Mouse (Mus musculus) heart, embryonic 14.5 days (tissue): ENCODE results near the gene Gtf3c6. TPM values are rescaled to one million over a fixed set of nuclear protein-coding genes. Genes with fewer than 3 reads are reported as not detected.
A peak's percentile ranks its signal among the peaks of the same experiment; 100 is the strongest.

Source experiments
- ATAC-seq: fragments of 200-750 bp; cut with Nextera tagmentation; 2 replicates; pipeline ENCODE4 v1.8.0; 2017; ENCODE audit warnings: low read depth, moderate TSS enrichment; ENCODE audit not compliant: insufficient number of reproducible peaks, insufficient read depth, low FRiP score
- H3K27ac ChIP-seq, 2 experiments: fragments of 200-500 bp in 1 of 2; fragments of 300-500 bp in 1 of 2; sonication (generic) in 1 of 2; replicated peaks in 1 of 2; 2 replicates each; pipeline ENCODE4 v1.5.1; 2012 to 2014; ENCODE audit warnings: low read depth in 2 of 2, low read length in 2 of 2, control low read depth in 1 of 2, mild to moderate bottlenecking in 1 of 2, mixed read lengths in 1 of 2; ENCODE audit not compliant: control insufficient read depth in 1 of 2, insufficient read depth in 1 of 2
- H3K27me3 ChIP-seq: fragments of 300-500 bp; sonication (generic); 2 replicates; pipeline ENCODE4 v1.6.1; 2014; ENCODE audit warnings: mild to moderate bottlenecking, low read length, control low read depth; ENCODE audit not compliant: control insufficient read depth, insufficient read depth
- H3K36me3 ChIP-seq: fragments of 300-500 bp; sonication (generic); 2 replicates; pipeline ENCODE4 v1.6.1; 2014; ENCODE audit warnings: mild to moderate bottlenecking, control low read depth, low read length, mixed read lengths; ENCODE audit not compliant: control insufficient read depth, insufficient read depth
- H3K4me1 ChIP-seq, 2 experiments: fragments of 200-500 bp in 1 of 2; fragments of 300-500 bp in 1 of 2; sonication (generic) in 1 of 2; 2 replicates each; pipeline ENCODE4 v1.6.1; 2012 to 2014; ENCODE audit warnings: low read length in 2 of 2, control low read depth in 1 of 2, mixed read lengths in 1 of 2; ENCODE audit not compliant: control insufficient read depth in 2 of 2, insufficient read depth in 2 of 2
- H3K4me2 ChIP-seq: fragments of 300-500 bp; sonication (generic); 2 replicates; pipeline ENCODE4 v1.6.1; 2014; ENCODE audit warnings: mild to moderate bottlenecking, low read length
- H3K4me3 ChIP-seq, 2 experiments: fragments of 200-500 bp in 1 of 2; fragments of 300-500 bp in 1 of 2; sonication (generic) in 1 of 2; 2 replicates each; pipeline ENCODE4 v1.5.1; 2012 to 2014; ENCODE audit warnings: low read length in 2 of 2, mild to moderate bottlenecking in 2 of 2, control low read depth in 1 of 2, low read depth in 1 of 2, moderate library complexity in 1 of 2; ENCODE audit not compliant: control insufficient read depth in 1 of 2, insufficient read depth in 1 of 2
- H3K9ac ChIP-seq: fragments of 300-500 bp; sonication (generic); 2 replicates; pipeline ENCODE4 v1.6.1; 2014; ENCODE audit warnings: mild to moderate bottlenecking, low read length
- H3K9me3 ChIP-seq: fragments of 300-500 bp; sonication (generic); 2 replicates; pipeline ENCODE4 v1.6.1; 2016; ENCODE audit warnings: low read length, control low read depth; ENCODE audit not compliant: control insufficient read depth
- whole genome bisulfite sequencing: fragments of 180-500 bp; shearing (Covaris S2); extraction: QIAGEN DNeasy Blood & Tissue Kit; methylation state at CpG from one replicate; pipeline ENCODE4 v1.1.7; 2014; 5-methylcytosine and 5-hydroxymethylcytosine counted together
- polyA plus RNA-seq: library from polyadenylated mRNA; unstranded; fragments of >200 nt; fragmentation: Nextera tagmentation; extraction: Ambion mirVana; gene quantifications from 2 replicates; pipeline ENCODE4 v1.2.1, GENCODE M21; 2014

Gene Gtf3c6
- polyA plus RNA-seq, 1 experiment from 2014 or later: 66.2 TPM

DNA sequence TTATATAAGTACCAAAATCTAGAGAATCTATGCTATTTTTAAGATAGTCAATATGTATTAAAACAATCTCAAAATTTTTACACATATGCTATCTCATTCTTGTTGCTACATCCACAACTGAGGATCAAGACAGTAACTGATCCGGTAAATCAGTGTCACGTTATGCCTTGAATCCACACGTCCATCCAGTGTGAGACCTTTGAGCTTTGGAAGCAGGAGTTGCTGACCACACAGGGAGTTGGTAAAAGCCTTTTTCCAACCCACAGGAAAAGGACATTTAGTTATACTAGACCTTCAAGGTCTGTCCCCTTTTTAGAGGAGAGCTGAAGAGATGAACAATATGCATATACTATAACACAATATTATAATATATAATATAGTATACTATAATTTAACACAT lies 24.7 kb downstream of the Gtf3c6 start:
- no peak overlapping the region for H3K9ac ChIP-seq
- no peaks in the 10 kb centered on the region for H3K9me3 ChIP-seq
- WGBS: 94% methylated on average over 3 of the region's 3 CpGs
- peaks cover 63% of the 10 kb centered on the region for H3K36me3 ChIP-seq
- H3K4me3 ChIP-seq: no peak overlapping the region
- no peak for ATAC-seq
- H3K4me2 ChIP-seq: no peak overlapping the region
- H3K27me3 ChIP-seq: no peaks in the 10 kb centered on the region
- H3K4me1 ChIP-seq: no peaks in the 10 kb centered on the region
- H3K27ac ChIP-seq: no peak overlapping the region

DNA sequence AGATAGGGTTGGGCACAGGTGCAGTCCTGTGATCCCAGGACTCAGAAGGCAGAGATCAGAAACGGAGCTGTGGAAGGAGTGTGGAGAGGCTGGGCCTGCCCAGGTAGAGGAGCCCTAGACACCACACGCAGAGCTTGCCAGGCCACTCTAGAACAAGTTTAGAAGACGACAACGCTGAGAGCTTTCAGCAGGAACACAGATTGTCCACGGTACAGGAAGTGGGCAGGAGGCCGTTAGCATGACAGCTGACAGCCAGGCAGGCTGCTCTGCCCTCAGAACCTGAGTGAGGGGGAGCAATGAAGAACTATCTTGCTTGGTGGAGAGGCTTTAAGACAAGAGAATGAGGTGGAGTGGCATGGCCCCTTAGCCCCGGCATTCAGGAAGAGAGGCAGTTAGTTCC lies 25.5 kb downstream of the Gtf3c6 start:
- no peak overlapping the region for H3K4me2 ChIP-seq
- no peak overlapping the region for H3K4me3 ChIP-seq
- H3K27ac ChIP-seq: no peak overlapping the region
- 57% methylated on average over 7 of the region's 7 CpGs for WGBS
- no peaks in the 10 kb centered on the region for H3K27me3 ChIP-seq
- H3K9ac ChIP-seq: no peak overlapping the region
- no peak for ATAC-seq
- peaks cover 66% of the 10 kb centered on the region for H3K36me3 ChIP-seq
- H3K9me3 ChIP-seq: no peaks in the 10 kb centered on the region
- no peaks in the 10 kb centered on the region for H3K4me1 ChIP-seq

DNA sequence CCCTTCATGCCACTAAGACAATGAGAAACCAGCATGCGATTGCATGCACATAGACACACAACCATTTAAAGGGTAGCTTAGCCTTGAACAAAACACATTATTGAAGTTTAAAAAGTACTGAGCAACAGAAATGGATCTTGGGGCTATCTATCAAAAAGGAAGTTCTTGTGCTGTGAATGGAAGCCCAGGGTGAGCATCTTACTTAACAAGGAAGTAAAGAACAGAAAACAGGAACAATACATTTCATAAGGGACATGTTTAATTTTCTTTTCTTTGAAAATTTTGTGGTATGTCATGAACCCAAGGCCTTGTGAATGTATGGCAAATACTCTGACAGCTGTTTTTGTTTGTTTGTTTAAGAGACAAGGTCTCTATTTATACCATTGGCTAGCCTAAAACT lies 28.2 kb downstream of the Gtf3c6 start:
- Histone ChIP-seq H3K27me3 (no peaks in the 10 kb centered on the region), H3K36me3 (peaks cover 70% of the 10 kb centered on the region), H3K27ac (no peak overlapping the region), H3K4me2 (no peak overlapping the region), H3K9me3 (no peaks in the 10 kb centered on the region), H3K4me3 (no peak overlapping the region), H3K9ac (no peak overlapping the region), H3K4me1 (no peaks in the 10 kb centered on the region)
- WGBS: 94% methylated on average over 1 of the region's 1 CpGs
- ATAC-seq: no peak

DNA sequence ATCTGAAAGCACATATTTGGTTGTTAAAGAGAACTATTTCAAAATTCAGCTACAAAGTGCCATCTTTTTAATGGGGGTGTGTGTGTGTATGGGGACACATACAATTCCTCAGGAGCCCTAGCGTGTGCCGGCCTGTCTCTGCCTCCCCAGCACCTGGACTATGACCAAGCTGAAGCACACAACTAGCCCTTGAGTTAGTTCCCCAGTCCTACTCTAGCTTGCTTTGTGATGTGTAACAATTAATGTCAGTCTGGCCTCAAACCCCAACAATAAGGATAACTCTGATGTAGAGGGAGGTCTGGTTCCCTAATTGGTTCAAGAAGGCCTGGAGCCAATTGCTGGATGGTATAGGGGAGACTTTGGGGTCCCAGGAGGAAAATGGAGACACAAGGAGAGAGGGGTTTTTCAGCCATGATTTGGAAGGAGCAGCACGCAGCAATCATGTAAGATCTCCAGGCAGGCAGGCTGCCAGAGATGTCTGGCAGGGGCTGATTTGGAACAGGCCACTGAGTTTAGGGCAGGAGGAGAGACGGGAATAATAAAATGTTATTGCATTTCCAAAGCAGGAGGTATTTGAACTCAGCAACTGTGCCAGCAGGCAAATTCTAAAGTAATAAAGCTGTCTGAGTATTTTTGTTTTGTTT lies 30.1 kb downstream of the Gtf3c6 start:
- H3K9me3 ChIP-seq: no peaks in the 10 kb centered on the region
- no peaks in the 10 kb centered on the region for H3K27me3 ChIP-seq
- no peak overlapping the region for H3K9ac ChIP-seq
- no peak overlapping the region for H3K27ac ChIP-seq
- H3K36me3 ChIP-seq: peaks cover 82% of the 10 kb centered on the region
- 71% methylated on average over 4 of the region's 4 CpGs for WGBS
- no peak for ATAC-seq
- no peaks in the 10 kb centered on the region for H3K4me1 ChIP-seq
- H3K4me3 ChIP-seq: no peak overlapping the region
- H3K4me2 ChIP-seq: no peak overlapping the region

DNA sequence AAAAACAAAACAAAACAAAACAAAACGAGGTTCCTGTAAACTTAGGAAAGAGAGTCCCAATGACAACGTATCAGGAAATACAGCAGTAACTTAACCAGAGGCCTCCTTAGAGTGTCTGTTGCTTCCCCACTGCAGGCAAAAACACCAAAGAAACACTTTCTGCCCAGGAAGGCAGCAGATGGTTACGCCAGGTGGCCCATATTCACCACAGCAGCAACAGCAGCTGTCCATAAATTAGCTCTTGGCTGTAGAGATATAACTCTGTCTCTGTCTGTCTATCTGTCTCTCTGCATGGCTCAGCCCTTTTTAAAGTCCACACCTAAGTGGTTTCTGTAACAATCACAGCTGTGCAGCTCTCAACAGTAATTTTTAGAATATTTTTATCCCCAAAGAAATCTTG lies 39.0 kb downstream of the Gtf3c6 start:
- Histone ChIP-seq H3K4me3 (no peak overlapping the region), H3K4me2 (no peak overlapping the region), H3K9ac (no peak overlapping the region), H3K9me3 (peaks cover 9% of the 10 kb centered on the region), H3K27ac (no peak overlapping the region), H3K27me3 (no peaks in the 10 kb centered on the region), H3K4me1 (no peaks in the 10 kb centered on the region), H3K36me3 (peaks cover 24% of the 10 kb centered on the region)
- ATAC-seq: no peak
- 82% methylated on average over 3 of the region's 3 CpGs for WGBS

DNA sequence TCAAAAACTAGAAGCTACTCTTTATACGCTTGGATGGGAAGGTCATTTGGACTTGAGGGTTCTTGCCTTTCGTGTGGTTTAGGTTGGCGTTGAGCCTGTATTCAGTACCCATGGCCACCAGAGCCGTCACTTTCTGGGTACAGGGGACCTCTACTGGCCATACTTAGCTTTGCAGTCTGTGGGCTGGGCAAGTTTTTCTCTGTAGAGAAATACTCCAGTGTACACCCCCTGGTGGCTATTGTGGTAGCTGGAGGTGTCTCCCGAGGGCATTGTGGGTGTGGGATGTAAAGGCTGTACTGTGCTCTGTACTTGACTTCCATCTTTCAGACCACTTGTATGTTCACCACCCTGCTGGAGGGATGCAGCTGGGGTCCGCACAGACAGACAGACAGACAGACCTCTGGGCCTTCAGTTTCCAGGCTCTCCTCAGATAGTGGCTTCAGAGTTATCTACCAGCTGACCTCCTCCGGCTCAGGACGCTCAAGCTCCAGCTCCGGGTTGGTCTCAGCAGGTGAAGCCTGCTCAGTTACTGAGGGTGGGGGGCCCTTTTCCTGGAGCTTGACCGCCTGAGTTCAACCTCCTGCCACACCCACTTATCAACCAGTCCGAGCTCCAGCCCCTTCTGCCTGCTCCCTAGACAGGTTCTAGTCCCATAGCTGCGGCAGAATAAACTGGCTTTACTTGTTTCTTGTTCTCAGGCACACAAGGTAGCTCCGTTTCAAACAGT lies 45.3 kb downstream of the Gtf3c6 start:
- WGBS: 25% methylated on average over 13 of the region's 13 CpGs
- H3K4me2 ChIP-seq: peak overlapping the region; percentile 30; the same call in 1 of the 2 replicates
- H3K36me3 ChIP-seq: no peaks in the 10 kb centered on the region
- H3K27ac ChIP-seq: no peak overlapping the region
- H3K4me1 ChIP-seq: no peaks in the 10 kb centered on the region; a peak in 1 of 4 replicates
- no peak overlapping the region for H3K9ac ChIP-seq
- peak; percentile 73 for ATAC-seq
- no peak overlapping the region for H3K4me3 ChIP-seq
- no peaks in the 10 kb centered on the region for H3K27me3 ChIP-seq
- no peaks in the 10 kb centered on the region for H3K9me3 ChIP-seq
